Mouse (Mus musculus) left cerebral cortex, adult 2 months (tissue): ENCODE results near the gene Upb1. TPM values are rescaled to one million over a fixed set of nuclear protein-coding genes. Genes with fewer than 3 reads are reported as not detected.
"Not testable (repeated sequence)": the region's sequence is repeated elsewhere in the genome, so short reads cannot be mapped to it uniquely, and the experiment has no call there.

ENCODE experiments used
- DNase-seq, 2 experiments: peaks; one replicate each; pipeline ENCODE4 v3.0.0; 2021 to 2022; ENCODE audit warnings: low spot score in 2 of 2, mixed read lengths in 1 of 2; ENCODE audit errors: extremely low spot score in 1 of 2
- H3K27ac ChIP-seq: fragments of 200-600 bp; 2 replicates; pipeline ENCODE4 v1.8.1; 2022
- H3K4me3 ChIP-seq: fragments of 200-600 bp; 2 replicates; pipeline ENCODE4 v1.8.1; 2022
- CTCF ChIP-seq: fragments of 200-600 bp; IDR thresholded peaks from 2 replicates; pipeline ENCODE4 v1.8.1; 2022; ENCODE audit warnings: antibody characterized with exemption, mild to moderate bottlenecking, moderate library complexity
- intact Hi-C: fragments of 180-260 bp; cut with DNase I; formaldehyde crosslinking; loops from one replicate; pipeline ENCODE4 v1.15.1; 2025
- long read RNA-seq, 2 experiments: library from polyadenylated mRNA; stranded (forward); transcript quantifications; one replicate each; pipeline ENCODE4 v2.0.0; 2021; ENCODE audit warnings: borderline mapping rate in 2 of 2
- total RNA-seq, 2 experiments: library from RNA; stranded (reverse); gene quantifications; 2 replicates each; pipeline ENCODE4 v1.2.3; 2021

The Upb1 gene
- total RNA-seq, result under 1 TPM; 0.29 to 0.30 TPM
- long read RNA-seq, experiment 1, result 0 reads
- long read RNA-seq, experiment 2, result 0 reads

DNA sequence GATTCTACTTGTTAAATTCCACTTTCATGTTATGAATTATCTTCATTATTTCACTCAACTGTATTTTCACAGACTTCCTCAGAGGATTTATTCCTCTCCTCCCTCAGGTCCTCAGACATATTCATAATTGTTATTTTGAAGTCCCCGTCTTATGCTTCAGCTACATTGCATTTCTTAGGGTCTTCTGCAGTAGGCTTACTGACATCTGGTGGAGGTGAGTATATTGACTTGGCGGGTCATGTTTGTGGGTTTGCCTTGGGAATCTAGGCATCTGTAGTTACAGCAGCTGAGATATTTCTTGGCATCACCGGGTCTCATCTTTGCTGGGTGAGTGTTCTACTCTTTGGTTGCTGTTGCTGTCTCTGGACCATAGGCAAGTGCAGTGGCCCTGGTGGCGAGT is at the start of gene Upb1:
TSS of gene Upb1 (plus strand) at position 158 of the 400 bp plus-strand sequence.
- H3K4me3 ChIP-seq, result no peak within 1 kb of the TSS
- no peak; the same call in 1 of the 2 replicates for TF ChIP-seq CTCF
- H3K27ac ChIP-seq, result no peak within 1 kb of the TSS
- intact Hi-C loops, result no loop called here
- no peak for DNase-seq

DNA sequence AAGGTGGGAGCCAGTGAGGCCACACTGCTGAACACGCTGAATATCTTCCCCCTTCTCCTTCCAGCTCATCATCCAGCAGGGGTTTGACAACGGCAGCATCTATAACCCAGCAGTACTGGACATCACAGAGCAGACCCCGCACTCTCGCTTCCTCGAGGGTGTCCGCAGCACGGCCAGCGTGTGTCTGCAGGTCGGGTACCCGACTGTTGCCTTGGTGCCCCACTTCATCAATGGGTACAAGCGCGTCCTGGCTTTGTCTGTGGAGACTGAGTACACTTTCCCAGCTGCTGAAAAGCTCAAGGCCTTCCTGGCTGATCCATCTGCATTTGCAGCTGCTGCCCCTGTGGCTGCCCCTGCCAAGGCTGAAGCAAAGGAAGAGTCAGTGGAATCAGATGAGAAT is 48.4 kb upstream of the Upb1 start:
- intact Hi-C loops, result no loop called here
- Histone ChIP-seq H3K4me3 (no peak overlapping the region), H3K27ac (no peak overlapping the region)
- no peak for TF ChIP-seq CTCF
- DNase-seq, result no peak

DNA sequence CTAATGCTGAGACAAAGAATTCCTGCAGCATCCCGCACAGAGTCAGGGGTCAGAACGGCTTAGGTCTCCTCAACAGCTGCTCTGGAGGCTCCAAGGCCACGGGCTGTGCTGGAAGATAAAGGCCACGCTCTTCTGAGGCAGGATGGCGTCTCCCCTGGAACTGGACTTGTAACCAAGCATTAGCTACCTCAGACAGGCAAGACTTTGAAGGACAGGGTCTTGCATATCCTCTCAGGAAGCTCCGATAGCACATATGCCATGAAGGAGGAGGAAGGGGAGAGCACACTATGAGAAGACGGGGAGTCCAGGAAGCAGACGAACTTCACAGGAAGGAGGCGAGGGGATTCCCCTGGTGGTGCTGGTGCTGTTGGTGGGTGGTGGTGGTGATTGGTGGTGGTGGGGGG is 47.1 kb upstream of the Upb1 start:
- DNase-seq, H3K27ac ChIP-seq, intact Hi-C loops, H3K4me3 ChIP-seq: not testable (repeated sequence)

DNA sequence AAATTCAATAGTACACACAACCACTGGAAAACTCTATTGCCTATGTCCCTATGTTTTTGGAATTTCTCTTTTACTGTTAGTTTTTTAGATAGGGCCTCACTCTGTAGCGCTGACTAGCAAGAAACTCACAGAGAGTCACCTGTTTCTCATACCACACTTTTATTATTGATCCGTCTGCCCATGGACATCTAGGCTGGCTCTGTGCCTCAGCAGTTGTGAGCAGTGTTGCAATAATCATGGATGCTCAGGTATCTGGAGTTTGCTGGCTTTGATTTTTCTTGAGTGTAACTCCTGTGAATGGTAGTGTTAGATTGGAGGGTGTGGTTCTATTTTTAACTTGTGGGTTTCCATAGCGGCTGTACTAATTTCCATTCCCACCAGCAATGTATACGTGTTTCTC is 45.6 kb upstream of the Upb1 start:
- Histone ChIP-seq H3K4me3 (no peak overlapping the region), H3K27ac (no peak overlapping the region)
- intact Hi-C loops, result no loop called here
- TF ChIP-seq CTCF, result no peak
- DNase-seq, result no peak

DNA sequence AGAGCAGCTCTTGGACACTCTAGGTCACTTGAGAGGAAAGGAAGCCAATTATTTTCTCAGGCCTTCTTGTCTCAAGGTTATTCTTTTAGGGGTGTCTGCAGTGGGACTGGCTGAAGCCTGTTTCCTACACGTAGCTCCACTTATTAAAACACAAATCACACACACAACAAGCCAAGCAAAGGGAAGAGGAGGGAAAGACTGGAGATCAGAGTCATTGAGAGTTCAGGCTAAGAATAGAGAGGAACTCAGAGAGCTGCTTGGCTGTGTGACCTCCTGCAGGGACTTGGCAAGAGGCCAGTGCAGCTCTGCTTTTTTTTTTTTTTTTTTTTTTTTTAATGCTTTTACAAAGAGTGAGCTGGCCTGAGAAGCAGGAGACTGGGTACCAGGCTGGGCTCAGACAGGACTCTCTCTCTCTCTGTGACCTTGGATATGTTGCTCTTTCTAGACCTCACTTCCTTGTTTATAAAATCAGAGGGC is 36.7 kb upstream of the Upb1 start:
- DNase-seq, intact Hi-C loops: not testable (repeated sequence)
- peak overlapping the region; percentile 40 for H3K27ac ChIP-seq

DNA sequence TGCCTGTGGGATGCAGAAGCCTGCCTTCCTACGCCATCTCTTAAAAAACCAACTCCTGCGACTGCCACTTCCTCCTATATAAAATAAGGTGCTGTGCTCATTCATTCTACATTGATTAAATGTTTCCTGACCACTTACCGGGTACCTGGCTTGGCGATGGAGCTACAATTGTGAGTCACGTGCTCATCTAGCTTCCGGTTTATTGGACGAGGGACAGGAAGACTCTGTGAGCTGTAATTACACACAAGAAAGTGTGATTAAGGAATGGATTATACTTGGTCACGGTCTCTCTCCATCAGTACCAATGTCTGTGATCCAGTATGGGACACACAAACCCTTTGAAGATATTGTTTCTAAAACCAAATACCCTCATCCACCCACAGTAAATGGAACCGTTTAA is 36.1 kb upstream of the Upb1 start:
- intact Hi-C loops, result no loop called here

More for the DNA sequence above, 36.7 kb upstream of the Upb1 start:
- H3K4me3 ChIP-seq, result not testable (repeated sequence)

DNA sequence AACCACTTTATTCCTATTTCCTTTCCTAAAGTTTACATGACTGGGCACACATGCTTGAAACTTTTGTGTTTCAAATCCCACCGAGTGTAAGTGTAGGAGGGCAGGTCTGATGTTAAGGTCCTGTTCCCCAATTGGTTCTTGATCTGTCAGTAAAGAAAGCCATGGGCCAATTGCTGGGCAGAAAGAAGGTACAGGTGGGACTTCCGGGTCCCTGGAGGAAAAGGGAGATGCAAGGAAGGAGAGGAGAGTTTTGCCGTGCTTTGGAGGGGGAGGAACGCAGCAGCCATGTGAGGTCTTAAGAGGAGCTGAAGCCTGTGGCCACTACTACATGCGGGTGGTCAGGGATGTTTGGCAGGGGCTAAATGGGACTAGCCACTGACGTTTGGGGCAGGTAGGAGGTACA is 35.7 kb upstream of the Upb1 start:
- intact Hi-C loops, result no loop called here

More for the DNA sequence above, 36.1 kb upstream of the Upb1 start:
- peak overlapping the region; percentile 40 for H3K27ac ChIP-seq
- no peak for DNase-seq
- no peak overlapping the region for H3K4me3 ChIP-seq
- no peak for TF ChIP-seq CTCF

DNA sequence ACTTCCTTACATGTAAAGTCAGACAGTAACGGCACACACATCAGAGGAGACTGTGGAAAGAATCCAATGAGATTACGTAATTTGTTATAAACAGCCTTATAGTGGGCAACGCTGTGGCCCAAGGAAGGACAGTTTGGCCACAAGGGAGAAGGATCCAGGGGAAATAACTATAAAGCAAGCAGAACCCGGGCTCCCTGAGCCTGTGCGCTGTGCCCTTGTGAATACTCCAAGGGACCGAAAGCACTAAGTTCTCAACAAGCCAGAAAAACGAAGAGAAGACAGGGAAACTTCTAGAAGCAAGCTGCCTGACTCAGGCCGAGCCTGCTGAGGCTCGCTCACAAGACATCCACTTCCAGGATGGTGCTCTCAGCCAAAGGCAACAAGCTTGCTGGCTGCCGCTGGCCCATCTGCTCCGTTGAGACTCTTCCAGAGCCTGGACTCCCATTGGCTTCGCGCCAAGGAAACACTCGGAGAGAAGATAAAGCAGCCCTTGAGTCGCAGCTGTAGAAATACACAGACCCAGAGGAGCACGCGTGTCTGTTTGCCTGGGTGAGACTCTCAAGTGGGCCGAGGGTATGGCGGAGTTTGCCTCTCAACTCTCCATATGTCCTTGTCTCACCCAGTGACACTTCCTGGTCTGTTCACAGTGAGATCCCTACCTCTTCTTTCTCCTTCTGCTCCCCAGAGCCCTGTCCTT is 27.1 kb upstream of the Upb1 start:
- intact Hi-C loops, DNase-seq, H3K4me3 ChIP-seq: not testable (repeated sequence)
- H3K27ac ChIP-seq, result peak overlapping the region; percentile 40; the same call in 1 of the 2 replicates

More for the DNA sequence above, 35.7 kb upstream of the Upb1 start:
- Histone ChIP-seq H3K27ac (no peak overlapping the region), H3K4me3 (no peak overlapping the region)
- no peak for DNase-seq
- no peak for TF ChIP-seq CTCF

DNA sequence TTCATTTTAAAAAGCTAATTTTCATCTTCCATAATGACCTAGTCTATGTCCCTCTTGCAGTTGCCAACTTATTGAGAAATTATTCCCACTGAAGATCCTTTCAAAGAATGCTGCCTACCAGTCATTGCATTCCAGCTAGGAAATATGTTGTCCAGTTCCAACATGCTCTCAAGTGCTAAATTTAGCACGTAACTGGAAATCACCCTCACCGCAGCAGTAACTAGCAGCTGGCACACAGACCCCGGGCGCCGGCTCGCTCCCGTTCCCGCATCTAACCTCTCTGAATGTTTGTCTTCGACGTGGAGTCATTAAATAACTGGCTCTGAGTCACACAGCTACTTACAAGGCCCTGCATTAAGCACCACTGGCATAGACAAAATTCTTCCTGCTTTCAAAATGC is 22.2 kb upstream of the Upb1 start:
- TF ChIP-seq CTCF, result no peak
- H3K4me3 ChIP-seq, result no peak overlapping the region
- no peak overlapping the region for H3K27ac ChIP-seq
- intact Hi-C loops, result no loop called here
- DNase-seq, result no peak

DNA sequence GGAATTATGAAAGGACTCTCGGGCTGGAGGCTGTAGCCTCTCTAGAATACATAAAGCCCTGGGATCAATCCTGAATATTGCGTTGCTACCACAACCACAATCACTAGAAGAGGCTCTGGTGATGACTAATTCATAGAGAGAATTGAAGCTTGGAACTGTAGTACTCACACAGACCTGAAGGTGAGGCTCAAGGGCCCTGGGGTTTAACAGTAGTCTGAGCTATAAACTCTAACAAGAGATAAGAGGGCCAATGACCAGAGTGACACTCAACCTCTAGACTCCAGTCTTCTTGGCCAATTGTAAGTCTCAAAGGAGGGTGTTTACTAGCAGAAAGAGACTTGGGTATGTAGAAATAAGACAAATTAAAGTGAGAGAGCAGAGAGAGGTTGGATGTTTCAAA is 10.8 kb upstream of the Upb1 start:
- no peak; the same call in 1 of the 2 replicates for TF ChIP-seq CTCF
- no peak overlapping the region for H3K4me3 ChIP-seq
- no peak overlapping the region for H3K27ac ChIP-seq
- intact Hi-C loops, result loop anchor here (2.0 kb wide), 1 partner anchor 73 kb away; the partner anchor contains the start of gene Adora2a
- DNase-seq, result no peak

DNA sequence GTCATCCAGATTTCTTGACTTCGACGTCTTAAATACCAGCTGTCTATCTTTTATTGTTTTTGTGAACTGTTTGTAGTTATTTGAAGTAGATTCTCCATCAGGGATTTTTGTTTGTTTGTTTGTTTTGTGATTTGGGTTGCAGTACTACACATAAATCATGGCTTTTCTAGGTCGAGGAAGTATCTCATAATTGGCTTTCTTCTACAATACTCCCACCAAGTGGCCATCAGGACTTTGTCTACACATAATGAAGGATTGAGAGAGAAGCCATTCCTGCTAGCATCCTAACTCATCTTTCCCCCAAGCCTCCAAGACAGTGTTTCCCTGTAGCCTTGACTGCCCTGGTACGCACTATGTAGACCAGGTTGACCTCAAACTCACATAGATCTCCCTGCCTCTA is 10.1 kb upstream of the Upb1 start:
- Histone ChIP-seq H3K27ac (no peak overlapping the region), H3K4me3 (no peak overlapping the region)
- no peak for DNase-seq
- peak; percentile 28 for TF ChIP-seq CTCF
- intact Hi-C loops, result loop anchor here (2.0 kb wide), 1 partner anchor 74 kb away; the partner anchor contains the start of gene Adora2a

DNA sequence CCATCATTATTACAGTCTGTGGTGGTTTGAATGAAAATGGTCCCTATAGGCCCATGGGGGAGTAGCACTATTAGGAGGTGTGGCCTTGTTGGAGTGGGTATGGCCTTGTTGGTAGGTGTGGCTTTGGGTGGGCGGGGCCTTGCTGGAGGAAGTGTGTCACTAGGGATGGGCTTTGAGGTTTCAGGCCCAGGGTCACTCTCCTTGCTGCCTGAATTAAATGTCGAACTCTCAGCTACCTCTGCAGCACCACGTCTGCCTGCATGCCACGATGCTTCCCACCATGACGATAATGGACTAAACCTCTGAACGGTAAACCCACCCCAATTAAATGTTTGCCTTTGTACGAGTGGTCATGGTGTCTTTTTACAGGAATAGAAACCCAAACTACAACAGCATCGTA is 6.1 kb upstream of the Upb1 start:
- no peak overlapping the region for H3K27ac ChIP-seq
- intact Hi-C loops, result no loop called here
- DNase-seq, result no peak
- TF ChIP-seq CTCF, result no peak
- no peak overlapping the region for H3K4me3 ChIP-seq

DNA sequence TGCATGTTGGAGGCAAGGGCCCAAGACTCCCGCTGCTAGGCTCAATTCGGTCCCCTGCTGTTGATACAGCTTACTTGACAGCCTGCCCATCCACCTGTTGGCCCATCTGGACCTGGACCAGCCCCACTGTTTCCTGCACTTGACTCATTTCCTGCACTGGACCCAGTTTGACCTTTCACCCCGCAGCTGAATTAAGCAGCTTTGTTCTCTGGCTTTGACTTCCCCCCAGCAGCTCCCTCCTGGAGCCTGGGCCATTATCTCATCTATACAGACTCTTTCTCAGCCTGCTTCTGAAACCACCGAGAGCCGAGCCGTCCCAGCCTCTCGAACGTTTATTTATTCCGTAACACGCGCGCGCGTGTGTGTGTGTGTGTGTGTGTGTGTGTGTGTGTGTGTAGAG is 3.9 kb upstream of the Upb1 start:
- no peak overlapping the region for H3K4me3 ChIP-seq
- TF ChIP-seq CTCF, result no peak
- no peak overlapping the region for H3K27ac ChIP-seq
- intact Hi-C loops, result no loop called here
- DNase-seq, result no peak
